Mouse (Mus musculus): Measurements from ENCODE around the gene Rp2.
"Not testable (repeated sequence)": the region's sequence is repeated elsewhere in the genome, so short reads cannot be mapped to it uniquely, and the experiment has no call there.

The Rp2 gene

GRCm38 (mm10) chrX:20364391-20365365 is at the start of gene Rp2:
TSS of gene Rp2 (plus strand) at chrX:20364481.
- DNase-seq (ENCODE audit: low spot score) = peak; percentile 78

DNA sequence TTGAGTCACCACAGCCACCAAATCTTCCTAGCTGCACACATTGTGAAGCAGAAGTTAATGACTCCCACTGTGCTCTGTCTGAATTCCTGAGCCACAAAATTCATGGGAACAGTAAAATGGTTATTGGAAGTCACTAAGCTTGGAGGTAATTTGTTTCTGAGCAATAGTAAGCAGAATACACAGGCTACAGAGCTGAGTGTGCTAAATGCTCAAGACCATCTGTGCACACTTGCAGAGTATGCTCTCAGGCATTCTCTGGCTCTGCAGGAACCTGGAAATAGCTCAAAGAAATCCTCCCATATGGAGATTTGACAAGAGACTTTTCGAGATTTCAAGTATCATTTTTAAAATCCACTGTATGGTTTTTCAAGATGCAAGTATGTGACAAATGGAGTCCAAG is 31.5 kb upstream of the Rp2 start:
- no peak for DNase-seq (ENCODE audit: low spot score)

GRCm38 (mm10) chrX:20335722-20336121 is 28.6 kb upstream of the Rp2 start:
- DNase-seq (ENCODE audit: low spot score) = no peak

- no peak for DNase-seq (ENCODE audit: low spot score)
These were observed 19.3 kb upstream of the Rp2 start for GRCm38 (mm10) chrX:20344980-20345379.

- DNase-seq (ENCODE audit: low spot score) = no peak
These were observed 17.9 kb upstream of the Rp2 start for GRCm38 (mm10) chrX:20346355-20346754.

- not testable (repeated sequence) for DNase-seq (ENCODE audit: low spot score)
These were observed 14.0 kb upstream of the Rp2 start for GRCm38 (mm10) chrX:20350241-20350640.

DNA sequence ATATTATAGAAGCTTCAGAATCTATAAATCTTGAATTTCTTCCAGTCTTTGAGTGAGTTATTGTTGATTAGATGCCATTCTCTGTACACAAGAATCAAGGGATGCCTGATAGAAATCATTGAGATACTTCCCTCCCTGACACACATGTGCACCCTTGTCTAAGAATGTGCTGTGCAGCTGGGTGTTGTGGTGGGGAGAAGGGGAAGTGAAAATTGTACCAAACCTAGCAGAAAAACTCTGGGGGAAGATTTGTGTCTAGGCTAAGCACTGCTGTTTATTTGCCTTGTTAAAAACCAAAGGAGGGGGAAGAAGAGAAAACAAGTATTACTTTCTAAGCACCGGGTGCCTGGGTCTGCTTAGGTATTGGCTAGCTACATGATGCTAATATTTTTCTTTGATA is 9.0 kb upstream of the Rp2 start:
- DNase-seq (ENCODE audit: low spot score) = no peak

GRCm38 (mm10) chrX:20356309-20356708 is 8.0 kb upstream of the Rp2 start:
- DNase-seq (ENCODE audit: low spot score) = no peak

DNA sequence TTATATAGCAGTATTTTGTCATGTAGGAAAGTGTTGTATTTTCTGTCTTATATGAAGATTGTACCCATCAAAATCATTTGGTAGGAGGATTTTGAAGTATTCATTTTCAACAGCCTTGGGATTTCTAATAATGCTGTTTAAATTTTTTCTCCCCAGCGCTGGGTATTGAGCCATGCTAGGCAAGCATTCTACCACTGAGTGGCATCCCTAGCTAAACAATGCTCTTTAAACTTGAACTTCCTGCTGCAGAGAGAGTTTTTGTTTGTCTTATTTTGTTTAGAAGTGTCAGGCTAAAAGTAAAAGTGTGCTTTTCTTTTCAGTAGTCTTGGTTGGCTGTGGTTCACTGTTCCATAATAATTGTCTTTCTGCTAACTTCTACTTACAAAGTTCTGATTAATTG is 1.8 kb downstream of the Rp2 start:
- DNase-seq (ENCODE audit: low spot score) = no peak

DNA sequence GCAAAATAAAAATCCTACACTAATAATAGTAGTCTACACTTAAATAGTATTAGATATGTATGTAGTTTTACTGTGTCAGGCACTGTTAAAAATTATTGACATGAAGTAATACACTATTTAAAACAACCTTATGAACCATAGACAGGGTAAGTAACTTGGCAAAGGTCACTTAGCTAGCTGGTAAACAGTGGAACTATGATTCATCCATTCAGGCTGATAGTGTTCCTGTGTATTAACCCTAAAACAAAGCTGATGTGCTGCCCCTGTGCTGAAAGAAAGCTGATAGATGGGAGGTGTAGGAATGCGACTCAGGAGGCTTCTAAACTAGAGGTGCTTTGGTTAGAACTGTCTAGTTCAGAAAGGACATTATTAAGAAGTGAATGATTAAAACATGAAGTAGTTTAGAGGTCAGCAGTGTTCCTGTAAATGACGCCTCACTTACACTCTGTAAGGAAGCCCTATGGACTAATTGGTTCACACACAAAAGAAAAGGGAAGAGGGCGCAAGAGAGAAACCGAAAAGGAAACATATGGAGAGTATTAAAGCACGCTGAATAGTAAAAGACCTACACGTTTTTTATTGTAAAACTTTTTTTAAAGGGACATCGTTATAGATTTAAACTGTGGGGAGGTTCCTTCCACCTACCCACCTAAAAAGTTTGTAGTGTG is 15.2 kb downstream of the Rp2 start:
- DNase-seq (ENCODE audit: low spot score) = no peak

DNA sequence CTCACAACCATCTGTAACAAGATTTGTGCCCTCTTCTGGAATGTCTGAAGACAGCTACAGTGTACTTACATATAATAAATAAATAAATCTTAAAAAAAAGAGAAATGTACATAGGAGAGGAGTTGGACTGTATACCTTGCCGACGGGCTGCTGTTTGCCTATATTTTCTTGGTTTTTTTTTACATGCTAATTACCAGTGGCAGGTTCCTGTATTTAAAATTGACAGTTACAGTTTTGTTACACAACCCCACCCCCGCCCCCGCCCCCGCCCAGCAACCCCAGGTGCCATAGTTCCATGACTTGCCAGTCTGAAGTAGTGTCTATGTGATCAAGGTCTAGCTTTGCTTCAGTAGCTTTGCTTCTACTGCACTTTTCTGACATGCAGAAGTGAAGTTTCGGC is 18.0 kb downstream of the Rp2 start:
- DNase-seq (ENCODE audit: low spot score) = no peak

DNA sequence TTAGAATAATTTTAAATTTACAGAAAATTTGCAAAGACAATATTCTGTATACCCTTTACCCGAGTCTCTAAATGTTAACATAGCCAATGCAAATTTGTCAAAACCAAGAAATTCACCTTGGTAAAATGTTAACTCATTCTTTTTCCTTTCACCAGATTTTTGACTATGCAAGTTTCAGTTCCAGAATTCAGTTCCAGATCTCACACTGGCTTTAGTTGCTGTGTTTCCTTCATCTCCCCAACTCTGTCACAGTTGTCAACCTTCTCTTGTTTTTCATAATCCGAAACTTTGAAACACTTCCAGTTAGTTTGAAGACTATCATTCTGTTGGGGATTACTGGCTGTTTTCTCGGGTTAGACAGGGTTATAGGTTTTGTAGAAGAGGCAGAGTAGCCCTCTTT is 22.7 kb downstream of the Rp2 start:
- no peak for DNase-seq (ENCODE audit: low spot score)

DNA sequence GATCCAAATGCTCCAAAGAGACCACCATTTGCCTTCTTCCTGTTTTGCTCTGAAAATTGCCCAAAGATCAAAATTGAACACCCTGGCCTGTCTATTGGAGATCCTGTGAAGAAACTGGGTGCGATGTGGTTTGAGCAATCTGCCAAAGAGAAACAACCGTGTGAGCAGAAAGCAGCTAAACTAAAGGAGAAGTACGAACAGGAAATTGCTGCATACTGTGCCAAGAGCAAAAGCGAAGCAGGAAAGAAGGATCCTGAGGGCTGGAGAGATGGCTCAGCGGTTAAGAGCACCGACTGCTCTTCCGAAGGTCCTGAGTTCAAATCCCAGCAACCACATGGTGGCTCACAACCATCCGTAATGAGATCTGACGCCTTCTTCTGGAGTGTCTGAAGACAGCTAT is 27.7 kb downstream of the Rp2 start:
- not testable (repeated sequence) for DNase-seq (ENCODE audit: low spot score)

GRCm38 (mm10) chrX:20392942-20393341 is 28.7 kb downstream of the Rp2 start:
- DNase-seq (ENCODE audit: low spot score) = no peak

DNA sequence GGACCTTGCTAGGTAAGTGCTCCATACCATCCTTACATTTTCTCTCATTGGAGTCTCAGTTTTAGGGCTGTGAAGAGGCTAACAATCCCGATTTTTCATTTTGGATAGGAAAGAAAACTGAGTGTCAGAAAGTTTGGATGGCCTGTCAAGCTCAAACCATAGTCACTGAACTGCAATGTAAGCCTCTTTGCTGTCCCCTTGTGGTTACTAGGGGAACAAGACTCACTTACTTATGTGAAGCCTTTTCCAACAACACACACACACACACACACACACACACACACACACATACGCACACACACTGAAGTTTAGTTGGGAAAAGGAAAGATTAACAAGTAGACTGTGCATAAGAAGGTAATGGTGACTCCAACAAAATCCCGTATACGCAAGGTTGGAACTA is 39.8 kb downstream of the Rp2 start:
- DNase-seq (ENCODE audit: low spot score) = no peak

DNA sequence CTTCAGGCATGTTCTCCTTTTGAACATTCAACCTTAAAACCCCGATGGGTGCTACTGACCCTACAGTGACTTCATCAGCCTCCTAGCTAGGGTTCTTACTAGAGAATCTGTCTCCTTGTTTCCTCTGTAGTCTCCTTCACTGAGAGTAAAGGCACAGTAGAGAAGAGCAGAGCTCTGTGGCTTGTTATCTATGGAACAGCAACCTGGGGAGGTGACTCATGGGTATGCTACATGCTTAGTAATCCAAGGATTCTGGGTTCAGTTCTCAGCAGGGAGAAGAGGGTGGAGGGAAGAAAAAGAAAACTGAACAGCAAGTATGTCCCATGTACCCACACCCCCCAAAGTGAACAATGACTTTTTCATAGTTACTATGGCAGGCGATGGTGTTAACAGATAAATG is 42.6 kb downstream of the Rp2 start:
- no peak for DNase-seq (ENCODE audit: low spot score)

DNA sequence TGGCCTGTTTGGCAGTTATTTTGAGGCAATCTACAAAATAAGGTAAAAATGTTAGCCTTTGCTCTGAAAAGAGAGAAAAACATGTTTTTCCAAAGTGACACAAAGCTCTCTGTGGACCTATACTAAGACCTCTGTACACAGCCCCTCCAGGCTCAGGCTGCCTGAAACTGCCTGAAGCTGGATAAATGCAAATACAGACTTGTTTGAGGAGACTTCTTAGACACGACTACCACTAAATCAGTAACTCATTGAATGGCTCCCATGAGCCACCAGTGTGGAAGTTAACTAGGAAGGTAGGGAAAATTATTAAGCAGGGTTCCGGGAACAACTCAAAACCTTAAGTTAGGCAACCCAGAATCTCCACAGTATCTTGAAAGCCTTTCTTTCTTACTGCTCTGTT is 43.4 kb downstream of the Rp2 start:
- DNase-seq (ENCODE audit: low spot score) = no peak

DNA sequence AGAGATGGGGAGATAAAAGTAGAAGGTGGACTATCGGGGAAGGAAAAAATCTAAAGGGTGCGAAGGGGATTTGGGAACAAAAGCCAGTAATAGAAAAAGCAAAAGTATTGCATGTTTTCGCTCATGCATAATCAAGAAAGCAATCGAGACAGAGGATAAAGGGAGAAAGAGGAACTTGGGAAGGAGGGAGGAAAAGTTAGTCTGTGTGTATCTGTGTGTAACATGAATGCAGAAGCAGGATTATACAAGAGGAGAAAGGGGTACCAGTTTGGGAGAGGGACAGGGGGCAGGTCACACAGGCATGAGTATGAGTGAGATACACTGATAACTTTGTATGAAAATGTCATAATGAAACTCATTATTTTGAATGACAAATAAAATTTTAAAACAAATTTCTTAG is 47.1 kb downstream of the Rp2 start:
- DNase-seq (ENCODE audit: low spot score) = no peak

- DNase-seq (ENCODE audit: low spot score) = no peak
These were observed 47.9 kb downstream of the Rp2 start for GRCm38 (mm10) chrX:20412221-20412620.

GRCm38 (mm10) chrX:20414885-20415622 is 50.8 kb downstream of the Rp2 start:
- DNase-seq (ENCODE audit: low spot score) = no peak

DNA sequence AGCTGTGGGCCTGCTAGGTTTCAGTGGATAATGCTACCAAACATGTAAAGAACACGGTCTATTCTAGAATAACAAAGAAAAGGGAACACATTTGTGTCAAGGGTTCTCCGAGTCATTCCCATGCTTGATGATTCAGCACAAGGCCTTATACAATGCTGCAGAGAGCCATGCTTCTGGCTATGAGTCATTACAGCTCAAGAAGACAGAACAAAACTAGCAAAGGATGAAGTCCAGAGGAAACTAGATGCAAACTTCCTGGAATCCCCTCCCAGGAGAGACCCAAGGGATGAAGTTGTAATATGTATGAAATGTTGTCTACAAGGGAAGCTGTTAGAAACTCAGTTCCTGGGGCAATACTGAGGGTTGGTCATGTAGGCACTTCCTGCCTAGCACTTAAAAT is 54.2 kb downstream of the Rp2 start:
- DNase-seq (ENCODE audit: low spot score) = no peak

DNA sequence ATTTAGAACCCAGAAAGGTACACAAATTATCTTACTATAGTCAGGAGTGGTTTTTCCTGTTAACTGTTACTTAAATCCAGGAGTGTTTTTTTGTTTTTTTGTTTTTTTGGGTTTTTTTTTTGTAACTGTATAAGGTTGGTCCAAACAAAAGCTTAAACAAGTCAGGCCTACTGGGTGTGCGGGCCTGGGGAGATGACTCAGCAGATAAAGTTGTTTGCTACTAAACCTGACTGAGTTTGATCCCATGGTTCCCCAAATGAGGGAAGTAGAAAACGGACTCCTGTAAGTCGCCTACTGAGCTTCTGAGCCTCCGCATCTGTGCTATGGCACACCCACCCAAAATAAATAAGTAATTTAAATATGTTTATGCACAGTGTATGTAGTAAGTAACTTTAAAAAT is 55.3 kb downstream of the Rp2 start:
- no peak for DNase-seq (ENCODE audit: low spot score)

All from ovary, adult 18-20 months (tissue).